Mouse (Mus musculus): Measurements from ENCODE around the gene Dok5.
A peak's percentile ranks its signal among the peaks of the same experiment; 100 is the strongest.

The Dok5 gene

DNA sequence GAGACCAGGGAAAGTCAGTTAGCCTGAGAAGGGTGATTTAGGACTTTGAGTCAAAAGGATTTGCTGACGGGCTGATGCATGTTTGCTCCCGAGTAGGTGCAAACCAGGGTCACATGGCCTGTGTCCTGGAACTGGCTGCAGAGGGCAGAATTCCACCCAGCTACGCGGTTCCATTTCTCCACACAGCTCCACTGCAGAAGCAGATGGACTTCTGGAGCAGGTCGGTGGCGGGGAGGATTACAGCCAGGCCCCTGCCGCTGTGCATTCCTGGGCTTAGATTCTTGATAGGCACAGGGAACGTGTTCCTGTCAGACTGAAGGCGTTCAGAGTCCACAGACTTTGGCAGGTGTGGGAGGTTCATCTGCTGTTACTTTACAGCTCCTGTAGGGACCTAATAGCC, 131.2 kb downstream of the Dok5 start:
- no peak for DNase-seq (ENCODE audit: low spot score)

DNA sequence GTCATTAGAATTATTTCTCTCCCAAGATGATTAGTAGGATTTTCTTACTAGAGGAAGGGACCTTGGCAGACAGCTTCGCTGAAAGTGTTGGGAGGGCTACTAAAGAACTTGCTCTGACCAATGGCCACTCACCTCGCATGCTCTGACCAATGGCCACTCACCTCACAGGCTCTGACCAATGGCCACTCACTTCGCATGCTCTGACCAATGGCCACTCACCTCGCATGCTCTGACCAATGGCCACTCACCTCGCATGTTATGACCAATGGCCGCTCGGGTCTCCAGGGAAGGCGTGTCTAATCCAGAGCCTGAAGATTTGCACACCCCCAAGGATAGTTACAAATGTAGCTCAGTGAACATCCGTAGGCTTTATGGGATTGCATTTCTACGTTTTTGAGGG, 131.6 kb downstream of the Dok5 start:
- no peak for DNase-seq (ENCODE audit: low spot score)

DNA sequence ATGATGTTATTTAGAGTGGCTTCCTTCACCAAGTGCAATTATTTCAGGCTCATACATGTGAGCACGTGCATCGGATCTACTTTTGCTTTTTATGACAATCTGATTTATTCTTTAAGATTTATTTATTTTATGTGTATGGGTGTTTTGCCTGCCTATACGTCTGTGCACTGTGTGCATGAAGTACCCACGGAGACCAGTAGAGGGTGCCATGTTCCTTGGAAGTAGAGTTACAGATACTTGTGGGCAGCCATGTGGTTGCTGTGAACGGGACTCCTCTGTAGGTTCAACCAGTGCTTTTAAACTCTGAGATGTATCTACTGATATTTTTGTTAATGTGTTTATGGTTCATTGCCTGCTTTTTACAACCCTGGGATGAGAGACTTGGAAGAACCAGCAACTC, 132.4 kb downstream of the Dok5 start:
- no peak for DNase-seq (ENCODE audit: low spot score)

DNA sequence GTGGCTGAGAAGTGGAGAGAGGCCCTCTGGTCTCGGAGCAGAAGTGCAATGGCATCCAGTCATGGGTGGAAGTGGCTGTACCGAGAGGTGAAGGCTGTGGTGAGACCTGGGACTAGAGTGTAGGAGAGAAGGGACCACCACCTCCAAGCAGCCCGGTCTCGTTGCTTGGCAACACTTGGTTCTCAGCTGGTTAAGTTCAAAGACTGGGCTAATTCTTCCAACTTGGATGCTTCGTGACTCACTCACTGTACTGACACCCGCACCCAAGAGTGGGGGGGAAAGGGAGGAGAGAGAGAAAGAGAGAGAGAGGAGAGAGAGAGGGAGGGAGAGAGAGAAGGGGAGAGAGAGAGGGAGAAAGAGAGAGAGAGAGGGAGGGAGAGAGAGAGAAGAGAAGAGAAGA, 133.2 kb downstream of the Dok5 start:
- no peak for DNase-seq (ENCODE audit: low spot score)

DNA sequence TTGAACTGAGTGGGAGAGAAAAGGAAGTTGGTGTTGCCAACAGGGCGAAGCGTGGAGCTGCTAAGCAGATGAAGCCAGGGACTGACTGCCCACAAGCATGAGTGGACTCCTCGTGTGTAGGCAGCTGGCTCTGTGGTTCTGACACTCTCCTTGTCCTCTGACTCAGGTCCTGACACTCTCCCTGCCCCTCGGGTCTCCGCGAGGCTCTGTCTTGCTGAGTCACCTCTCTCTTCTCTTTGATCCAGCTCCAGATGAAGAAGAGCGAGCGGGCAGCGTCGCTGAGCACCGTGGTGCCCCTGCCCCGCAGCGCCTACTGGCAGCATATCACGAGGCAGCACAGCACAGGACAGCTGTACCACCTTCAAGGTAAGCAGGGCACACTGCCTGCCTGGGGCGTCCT, 139.0 kb downstream of the Dok5 start:
- no peak for DNase-seq (ENCODE audit: low spot score)

DNA sequence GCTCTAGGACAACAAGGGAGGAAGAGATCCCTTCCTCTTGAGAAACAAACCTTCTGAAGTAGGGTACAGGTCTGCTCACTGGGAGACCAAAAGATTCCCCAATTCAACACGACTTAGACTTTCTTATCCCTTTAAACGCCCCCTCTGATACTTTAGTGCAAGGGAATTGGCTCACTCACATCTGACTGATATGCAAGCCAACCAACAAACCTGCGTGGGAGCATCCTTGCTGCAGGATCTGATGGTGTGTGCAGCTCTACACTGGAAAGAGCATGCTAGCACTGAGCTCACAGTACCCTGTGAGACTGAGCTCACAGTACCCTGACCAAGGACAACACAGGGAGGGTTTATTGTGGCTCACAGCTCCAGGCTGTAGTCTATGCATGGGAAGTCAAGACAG, 139.9 kb downstream of the Dok5 start:
- DNase-seq (ENCODE audit: low spot score) = no peak

DNA sequence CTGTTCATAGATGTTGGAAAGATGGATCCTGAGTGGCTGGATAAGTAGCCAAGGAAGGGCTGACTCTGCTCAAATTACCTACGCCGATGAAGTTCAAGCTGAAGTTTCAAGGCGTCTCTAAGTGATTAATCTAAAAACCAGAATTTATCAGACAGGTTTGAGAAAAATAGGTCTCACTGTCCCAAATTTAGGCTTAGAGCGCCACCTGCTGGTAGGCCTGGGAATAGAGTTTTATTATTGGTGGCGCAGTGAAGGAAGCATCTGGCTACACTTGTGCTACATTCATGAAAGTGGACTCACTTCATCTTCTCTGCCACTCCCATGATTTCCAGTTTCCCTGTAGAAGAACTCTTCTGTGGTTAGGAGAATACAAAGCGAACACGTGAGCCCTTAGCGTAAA, 141.8 kb downstream of the Dok5 start:
- DNase-seq (ENCODE audit: low spot score) = peak; percentile 84

DNA sequence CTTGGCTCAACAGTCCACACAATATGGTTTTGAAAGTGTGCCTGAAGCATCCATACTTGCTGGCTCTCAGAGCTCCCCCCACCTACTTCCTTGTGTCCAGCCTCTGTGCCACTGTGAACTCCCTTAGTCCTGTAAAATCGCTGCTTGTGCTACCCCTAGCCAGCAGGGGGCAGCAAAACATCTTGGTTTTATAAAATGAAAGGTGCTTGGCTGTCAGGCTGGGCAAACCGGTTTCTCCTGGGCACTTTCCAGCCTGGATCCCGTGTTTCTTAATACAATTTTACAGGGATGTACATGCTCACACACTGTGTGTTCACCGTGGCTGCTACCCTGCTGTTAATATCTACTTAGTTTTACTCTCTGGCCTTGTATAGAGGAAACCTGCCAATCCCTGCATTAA, 145.9 kb downstream of the Dok5 start:
- DNase-seq (ENCODE audit: low spot score) = peak; percentile 82

DNA sequence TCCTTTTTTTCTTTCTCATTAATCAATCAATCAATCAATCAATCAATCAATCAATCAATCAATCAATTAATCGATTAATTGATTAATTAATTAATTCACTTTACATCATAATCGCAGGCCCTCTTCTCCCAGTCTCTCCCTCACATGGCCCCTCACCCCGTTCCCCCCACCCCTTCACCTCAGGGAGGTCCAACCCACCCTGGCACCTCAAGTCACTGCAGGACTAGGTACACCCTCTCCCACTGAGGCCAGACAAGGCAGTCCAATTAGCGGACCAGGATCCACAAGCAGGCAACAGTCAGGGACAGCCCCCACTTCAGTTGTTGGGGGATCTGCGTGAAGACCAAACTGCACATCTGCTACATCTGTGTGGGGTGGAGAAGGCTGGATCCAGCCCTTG, 146.3 kb downstream of the Dok5 start:
- no peak for DNase-seq (ENCODE audit: low spot score)

DNA sequence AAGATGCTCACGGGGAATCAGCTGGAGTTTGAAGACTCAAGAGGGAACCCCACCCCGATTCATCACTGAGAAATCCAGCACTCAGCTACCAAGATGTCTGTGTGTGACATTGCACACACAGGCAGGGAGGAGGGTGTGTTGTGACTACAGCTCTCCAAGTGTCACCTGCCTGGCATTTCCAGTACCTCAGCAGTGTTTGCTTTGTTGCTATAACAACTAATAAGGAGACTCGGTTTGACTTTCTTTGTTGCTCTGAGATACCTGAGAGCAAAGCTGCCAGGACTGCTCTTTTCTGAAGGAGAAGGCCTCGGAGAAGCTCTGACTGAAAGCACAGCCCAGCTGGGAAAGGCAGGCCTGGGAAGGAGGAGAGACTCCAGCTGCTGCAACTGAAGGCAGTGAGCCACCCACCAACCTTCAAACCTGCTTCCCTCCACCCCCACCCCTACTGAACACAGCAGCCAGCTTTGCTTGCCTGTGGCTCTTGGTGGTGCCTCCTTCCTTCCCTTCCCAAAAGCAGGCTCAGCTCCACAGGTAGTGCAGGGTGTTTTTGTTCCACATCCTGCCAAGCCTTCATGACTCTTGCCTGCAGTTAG, 152.7 kb downstream of the Dok5 start:
- no peak for DNase-seq (ENCODE audit: low spot score)

DNA sequence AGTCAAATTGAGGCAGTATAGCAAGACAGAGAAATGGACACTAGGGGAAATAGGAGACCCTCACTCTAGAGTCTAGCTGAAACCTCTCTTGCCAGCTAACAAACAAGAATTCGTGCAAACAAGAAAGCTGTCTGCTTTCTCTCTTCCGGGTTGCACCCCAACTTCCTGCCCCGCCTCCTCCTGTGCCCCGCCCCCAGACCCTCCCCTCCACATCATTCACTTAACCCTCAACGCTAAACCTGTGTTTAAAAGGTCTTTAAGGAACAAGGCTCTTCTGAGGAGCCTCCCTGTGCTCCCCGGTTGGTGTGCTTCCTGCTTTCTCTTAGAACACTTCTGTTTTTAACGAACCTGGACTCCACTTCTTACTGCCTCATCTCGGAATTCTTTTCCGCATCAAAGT, 156.4 kb downstream of the Dok5 start:
- DNase-seq (ENCODE audit: low spot score) = no peak

DNA sequence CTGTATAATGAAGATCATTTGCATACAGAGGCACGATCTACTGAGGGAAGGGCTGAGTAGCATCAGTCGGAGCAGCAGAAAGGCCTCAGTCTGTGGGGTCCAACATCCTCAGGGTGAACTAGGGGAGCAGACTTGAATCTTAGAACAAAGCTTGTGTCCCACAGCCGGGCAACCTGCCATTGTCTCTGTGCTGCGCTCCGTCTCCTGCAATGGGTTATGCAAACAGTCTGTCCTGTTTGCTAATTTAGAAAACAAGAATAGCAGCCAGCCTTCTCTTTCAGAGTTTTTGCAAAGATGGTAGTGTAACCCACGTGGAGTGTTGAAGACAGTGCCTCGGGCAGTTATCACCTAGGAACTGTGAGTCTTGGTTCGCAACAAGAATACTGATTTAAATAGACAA, 163.5 kb downstream of the Dok5 start:
- DNase-seq (ENCODE audit: low spot score) = no peak

DNA sequence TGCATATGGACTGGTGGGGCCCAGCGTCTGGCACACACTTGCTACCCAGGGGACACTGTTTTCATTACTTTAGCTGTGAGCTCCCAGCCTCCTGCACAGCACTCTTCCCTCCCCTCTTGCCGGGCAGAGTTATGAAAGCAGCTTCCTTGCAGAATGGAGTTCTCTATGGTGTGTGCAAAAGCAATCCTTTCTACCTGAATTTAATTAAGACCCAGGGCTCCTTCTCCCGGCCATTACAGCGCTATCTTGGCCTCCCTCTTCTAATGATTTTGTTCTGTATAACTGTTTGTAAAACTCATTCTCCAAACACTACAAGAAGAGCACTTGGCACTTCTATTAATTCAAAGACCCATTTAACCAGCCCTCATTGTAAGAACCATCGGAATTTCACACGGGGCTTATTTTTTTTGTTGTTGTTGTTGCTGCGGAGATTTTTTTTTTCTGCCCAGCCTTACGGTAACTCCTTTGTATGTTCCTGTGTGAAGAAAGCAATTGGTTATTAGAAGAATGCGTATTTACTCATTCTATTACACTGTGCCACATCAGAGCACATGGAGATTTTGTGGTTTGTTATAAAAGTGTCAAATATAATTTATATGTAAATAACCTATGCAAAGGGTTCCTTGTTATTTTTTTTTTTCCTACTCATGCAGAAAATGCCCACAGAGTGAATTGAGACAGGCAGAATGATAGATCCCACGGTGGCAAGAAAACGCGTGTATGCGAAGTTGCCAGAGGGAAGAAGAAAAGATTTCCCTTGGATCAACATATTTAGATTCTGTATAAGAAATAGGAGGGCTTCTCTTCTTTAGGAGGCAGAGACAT, 170.8 kb downstream of the Dok5 start:
- no peak for DNase-seq (ENCODE audit: low spot score)

DNA sequence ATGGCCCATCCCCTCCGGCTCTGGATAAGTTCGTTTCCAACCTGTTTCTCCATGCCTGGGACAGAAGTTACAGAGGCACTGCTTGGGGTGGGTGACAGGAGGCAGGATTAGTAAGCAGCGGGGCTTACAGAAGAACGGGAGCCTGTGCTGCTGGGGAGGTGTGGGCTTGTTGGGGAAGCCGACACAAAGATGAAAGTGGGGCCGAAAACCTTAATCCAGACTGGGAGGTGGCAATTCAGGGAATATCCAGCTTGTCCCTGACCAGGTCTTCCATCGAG, 171.4 kb downstream of the Dok5 start:
- no peak for DNase-seq (ENCODE audit: low spot score)

DNA sequence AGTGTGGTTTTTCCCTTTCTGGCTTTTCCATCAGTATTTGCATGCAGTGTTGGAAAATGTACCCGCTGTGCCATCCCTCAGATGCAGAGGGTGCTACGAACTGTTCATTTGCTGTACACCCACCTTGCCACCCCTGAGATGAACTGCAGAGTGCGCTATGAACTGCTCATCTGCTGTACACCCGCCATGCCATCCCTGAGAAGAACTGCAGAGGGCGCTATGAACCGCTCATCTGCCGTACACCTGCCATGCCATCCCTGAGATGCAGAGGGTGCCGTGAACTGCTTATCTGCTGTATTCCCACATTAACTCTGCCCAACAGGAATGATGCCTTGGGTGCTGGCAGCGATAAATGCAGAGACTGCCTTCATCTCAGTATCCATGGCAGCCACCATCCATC, 171.8 kb downstream of the Dok5 start:
- no peak for DNase-seq (ENCODE audit: low spot score)

DNA sequence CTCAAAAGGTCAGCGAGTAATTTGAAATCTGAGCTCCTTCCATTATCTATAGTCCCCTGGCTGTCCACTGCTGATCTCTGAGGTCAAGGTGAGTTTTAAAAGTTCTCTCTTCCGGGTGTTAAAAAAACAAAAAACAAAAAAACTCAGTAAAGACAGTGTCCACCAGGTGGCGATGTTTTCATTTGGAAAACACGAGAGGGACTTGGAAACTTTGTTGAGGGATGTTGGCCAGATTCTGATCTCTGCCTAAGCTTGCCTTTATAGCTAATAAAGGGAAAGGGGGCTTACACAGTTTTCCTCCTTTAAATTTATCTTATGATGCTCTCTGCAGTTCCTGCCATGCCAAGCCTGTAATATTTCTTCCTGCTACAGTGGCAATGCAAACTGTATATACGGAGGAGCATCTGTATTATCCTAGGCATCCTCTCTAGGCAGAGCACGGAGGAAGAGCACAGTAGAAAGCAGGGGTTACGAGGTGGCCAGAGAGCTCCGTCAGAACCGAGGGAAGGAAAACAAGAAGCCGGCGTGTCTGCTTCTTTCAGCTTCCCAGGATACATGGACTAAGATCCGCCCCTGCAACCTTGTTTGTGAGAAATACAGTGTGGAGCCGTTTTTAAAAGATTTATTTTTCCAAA, 181.1 kb downstream of the Dok5 start:
- peak; percentile 48 for DNase-seq (ENCODE audit: low spot score)

DNA sequence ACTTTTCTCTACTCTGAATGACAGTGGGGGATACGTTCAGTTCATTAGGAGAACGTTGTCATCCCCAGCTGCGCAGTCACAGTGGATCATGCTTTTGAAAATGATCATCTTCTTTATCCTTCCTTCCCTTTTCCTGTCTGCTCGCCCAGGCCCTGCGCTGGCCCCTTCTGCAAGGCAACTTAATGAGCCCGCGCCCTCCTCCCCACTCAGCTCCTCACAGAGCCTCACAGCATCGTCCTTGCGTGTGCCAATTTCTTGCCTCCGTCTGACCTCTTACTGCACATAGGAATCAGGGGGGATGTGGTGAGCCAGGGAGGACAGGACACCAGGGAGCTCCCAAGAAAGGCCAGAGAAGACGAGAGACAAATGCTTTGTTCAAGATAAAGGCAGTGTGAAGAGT, 182.3 kb downstream of the Dok5 start:
- no peak for DNase-seq (ENCODE audit: low spot score)

DNA sequence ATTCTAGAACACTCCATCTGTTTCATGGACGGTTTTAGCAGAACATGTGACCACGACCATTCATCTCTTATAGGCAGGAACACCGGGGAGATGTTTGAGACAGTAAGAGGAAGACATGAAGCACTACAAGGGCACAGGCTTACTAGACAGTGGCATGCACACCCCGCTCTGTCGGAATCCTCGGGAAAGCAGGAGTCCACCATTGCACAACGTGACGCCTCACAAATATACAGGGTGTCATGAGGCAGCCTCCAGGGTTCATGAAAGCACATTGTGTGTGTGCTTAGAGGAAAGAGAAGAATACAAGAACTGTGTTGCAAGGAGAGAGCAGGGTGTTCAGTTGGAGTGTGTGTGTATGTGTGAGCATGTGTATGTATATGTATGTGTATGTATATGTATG, 184.0 kb downstream of the Dok5 start:
- no peak for DNase-seq (ENCODE audit: low spot score)

DNA sequence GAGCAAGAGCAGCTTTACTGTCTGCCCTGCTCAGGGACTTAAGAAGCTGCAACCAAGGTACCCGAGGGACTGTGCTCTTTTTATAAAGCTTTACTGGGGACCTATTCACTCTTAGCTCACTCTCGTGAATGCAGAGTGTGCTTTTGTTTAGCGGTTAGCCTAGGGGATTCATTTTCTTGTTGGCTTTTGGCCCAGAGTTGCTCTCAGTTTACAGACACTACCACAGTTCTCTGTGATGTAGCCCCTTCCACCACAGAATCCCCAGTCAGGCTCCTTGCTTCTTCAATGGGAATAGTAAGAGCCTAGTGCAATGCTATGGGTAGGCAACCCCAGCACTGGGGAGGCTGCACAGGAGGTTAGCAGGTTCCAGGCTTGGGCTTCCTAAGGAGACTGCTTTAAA, 190.7 kb downstream of the Dok5 start:
- DNase-seq (ENCODE audit: low spot score) = no peak

DNA sequence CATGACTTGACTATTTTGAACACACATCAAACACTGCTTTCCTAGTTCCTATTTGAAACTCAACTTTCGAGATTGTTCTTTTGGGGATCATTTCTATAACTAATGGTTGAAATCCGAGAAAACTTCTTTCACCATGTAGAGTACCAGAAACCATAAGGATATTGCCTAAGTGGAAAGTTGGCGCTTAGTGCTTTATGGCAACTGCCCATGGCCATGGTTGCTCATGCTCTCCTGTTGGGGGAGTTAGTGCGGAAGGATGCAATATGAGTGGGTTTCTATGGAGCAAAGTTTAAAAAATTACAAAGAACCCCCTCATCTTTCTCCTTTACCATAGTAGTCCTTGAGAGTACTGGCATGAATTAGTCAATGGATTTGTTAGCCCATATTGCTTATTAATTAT, 192.5 kb downstream of the Dok5 start:
- no peak for DNase-seq (ENCODE audit: low spot score)

DNA sequence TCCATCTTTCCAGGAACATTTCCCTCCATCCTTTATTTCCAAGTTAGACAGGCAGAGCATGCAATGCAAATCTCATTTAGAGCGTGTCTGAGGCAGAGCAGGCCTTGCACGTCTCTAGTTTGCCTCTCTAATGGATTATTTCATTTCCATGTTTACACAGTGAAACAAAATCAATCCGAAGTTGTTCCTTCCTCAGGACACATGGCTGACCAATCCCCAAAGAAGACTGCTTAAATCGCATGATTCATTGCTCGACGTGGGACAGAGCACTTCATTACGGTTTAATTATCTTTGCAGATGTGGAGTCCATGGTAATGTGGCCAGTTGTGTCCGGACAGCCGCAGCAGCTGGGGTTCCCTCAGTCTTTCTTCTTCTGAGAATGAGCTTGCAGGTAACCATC, 194.6 kb downstream of the Dok5 start:
- no peak for DNase-seq (ENCODE audit: low spot score)
